Mouse (Mus musculus): Measurements from ENCODE around the gene Fastkd1.
"Not testable (repeated sequence)": the region's sequence is repeated elsewhere in the genome, so short reads cannot be mapped to it uniquely, and the experiment has no call there.

Gene Fastkd1

DNA sequence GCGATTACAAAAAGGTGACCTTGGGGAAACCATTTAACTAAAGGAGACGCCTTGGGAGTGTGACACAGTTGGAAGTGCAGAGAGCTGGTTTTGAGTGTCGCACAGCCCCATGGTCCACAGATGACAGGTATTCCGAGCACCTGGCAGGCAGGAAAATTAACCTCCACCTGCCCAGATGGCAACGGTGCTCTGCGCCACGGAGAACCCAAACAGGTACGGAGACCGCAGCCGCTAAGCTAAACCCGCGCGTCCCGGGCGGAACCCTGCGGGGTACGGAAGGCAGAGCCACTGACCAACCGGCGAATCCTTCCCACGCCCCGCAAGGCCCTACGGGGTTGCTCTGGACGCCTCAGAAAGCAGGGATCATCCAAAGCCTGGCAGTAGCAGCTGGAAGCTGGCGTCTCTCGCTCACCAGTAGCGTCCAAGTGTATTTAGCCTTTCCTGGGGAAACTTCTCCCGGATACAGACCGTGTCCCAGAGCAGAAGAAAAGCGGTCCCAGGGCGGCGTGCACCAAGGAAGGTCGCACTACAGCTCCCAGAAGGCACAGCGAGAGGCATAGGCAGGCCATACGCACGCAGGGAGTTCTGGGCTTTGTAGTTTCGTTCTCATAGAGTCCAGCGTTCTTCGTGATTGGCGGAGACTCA is at the start of gene Fastkd1:
Fastkd1 (minus strand) TSS at position 536 of the 645 bp plus-strand sequence.
- peak; percentile 79 to 82 for DNase-seq (ENCODE audit: low spot score in 2 of 2)

DNA sequence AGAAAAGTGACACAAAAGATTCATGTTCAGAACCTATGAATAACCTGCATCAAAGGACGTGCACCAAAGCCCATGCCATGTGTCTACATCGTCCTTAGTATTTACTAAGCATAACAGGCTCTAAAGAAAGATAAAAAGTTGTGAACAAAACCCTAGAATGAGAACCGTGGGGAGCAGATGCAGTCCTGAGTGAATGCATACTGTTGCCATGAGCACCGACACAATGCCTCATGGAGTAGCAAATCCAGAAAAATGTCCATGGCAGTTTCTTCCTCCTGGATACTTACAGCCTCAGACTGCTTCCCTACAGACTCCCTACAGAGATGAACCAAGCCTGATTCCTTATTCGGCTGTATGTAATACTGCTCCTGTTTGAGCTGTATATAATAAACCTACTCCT is 47.7 kb upstream of the Fastkd1 start:
- no peak for DNase-seq (ENCODE audit: low spot score in 2 of 2)

DNA sequence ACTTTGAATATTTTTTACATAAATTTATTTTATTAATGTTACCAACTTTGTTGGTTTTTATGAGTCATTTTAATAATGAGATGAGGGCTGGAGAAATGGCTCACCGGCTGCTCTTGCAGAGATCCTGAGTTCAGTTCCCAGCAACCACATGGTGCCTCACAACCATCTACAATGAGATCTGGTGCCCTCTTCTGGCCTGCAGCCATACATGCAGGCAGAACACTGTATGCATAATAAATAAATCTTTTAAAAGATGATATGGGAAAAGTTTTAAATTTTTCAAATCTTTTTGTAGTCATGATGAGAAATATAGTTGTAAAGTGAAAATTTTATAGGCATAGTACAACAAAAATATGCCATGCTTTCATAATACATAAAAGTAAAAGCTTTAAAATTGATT is 31.8 kb upstream of the Fastkd1 start:
- DNase-seq (ENCODE audit: low spot score in 2 of 2): no peak

DNA sequence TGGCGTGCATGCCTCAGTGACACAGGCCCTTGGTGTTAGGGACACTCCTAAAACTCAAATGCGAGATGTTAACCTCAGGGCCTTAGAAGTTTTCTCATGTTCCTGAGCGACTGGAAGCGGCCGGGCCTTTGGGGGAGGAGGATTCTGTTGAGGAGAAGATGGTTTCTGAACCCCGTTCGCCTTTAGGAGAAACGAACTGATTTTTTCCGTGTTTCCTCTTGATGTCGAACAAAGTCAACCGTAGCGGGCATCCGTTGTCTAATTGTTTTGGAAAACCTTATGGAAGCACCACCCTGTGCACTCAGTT is 10.2 kb upstream of the Fastkd1 start:
- no peak for DNase-seq (ENCODE audit: low spot score in 2 of 2)

DNA sequence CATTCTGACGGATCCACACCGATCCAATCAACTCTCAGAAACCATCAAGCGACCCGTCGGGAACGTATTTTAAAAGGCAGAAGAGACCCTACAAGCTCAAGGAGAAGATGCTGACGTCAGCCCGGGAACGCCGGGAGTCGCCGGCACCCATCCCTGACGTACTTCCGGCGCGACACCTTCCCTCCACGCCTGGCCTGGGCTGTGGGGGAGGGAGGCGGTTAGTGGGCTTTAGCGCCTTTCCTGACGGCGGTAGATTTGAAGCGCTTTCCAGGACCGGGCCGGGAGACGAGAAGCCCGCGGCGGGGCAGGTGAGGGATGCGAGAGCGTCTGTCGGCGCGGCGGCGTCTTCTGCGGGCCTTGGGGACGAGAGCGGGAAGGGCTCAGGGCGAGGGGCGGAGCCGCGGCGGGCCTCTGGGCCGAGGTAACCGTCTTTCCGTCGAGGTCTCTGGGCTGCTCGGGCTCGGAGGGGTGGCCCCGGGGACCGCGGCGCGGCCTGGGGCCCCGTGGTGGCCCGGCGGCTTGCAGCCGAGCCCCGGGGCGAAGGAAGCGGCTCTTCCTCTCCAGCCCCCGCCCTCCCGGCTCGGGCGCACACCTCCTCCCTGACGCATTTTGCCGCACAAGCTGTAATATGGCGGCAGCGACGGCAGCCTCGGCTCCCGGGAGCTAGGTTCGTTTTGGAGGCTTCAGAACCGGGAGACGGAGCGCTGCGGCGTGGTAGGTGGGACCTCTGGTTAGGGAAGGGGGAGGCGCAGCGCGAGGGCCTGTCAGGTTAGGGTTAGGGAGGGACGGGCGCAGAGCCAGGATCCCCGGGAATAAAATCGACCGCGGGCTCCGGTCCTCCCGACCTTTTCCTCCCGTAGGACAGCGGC is 9.6 kb upstream of the Fastkd1 start:
- DNase-seq (ENCODE audit: low spot score in 2 of 2): peak; percentile 89 to 91

DNA sequence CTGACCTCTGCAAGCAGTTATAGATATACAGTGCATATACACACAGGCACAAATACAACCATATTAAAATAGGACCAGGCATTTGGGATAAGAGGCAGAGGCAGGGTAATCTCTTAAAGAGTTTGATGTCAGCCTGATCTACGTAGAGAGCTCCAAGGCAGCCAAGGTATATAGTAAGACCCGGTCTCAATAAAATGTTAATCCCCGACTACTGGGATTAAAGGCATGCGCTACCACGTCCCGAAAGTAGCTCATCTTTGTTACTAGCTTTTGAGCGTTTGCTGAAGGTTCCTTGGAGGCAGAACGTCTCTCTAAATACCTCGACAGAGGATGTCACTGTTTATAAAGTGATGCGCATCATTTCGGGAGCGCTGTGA is 8.9 kb upstream of the Fastkd1 start, which contains the start of gene Ppig:
Ppig (plus strand) TSS at position 273 of the 377 bp plus-strand sequence.
- DNase-seq (ENCODE audit: low spot score in 2 of 2): no peak

DNA sequence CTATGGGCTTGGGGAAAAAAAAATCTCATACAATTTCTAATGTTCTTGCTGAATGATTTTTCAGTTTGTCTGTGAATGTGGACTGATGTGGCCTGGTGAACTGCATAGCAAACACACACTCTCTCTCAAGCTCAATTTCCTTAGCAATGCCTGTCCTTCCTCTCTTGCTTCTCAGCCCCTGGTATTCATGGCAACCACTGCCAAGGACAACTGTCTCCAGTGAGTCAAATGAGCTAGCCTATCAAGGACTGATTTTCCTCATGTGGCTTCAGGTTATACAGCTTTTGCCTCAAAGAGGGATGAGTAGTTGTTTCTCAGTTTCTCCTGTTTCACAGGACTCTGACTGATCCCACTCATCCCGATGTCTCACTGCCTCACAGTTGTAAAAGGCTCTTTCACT is 5.8 kb upstream of the Fastkd1 start:
- DNase-seq (ENCODE audit: low spot score in 2 of 2): no peak

DNA sequence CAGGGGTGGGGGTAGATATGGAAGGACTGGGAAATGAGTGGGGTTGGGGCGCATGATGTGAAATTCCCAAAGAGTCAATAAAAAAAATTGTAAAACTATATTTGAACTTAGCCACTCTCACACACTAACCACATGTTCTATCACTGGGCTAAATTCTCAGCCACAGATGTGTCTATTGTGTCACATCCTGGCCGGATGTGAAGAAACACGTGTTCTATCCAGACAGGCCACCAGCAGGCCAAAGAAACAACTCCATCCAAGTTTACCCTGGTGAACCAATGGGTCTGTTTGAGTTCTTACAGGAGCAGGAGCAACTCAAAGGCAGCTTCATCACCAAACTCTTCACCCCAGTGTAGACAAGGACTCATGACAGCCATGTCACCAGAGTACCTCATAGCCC is 3.2 kb upstream of the Fastkd1 start:
- no peak for DNase-seq (ENCODE audit: low spot score in 2 of 2)

DNA sequence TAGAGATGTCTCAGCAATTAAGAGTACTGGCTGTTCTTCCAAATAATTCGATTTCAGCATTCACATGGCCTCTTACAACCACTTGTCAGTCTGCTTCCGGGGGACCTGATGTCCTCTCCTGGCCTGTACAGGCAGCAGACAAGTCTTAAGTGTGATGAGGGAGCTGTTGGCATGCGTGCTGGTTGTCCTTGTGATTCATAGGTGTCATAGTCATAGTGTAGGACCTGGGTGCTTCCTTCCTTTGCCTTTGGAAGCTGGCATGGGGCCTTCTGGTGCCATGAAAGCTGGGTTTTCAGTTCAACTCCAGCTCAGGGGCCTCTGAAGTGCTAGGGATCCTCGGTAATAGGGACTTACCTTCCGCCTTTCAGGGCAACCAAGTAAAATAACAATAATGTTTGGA is 810 bp upstream of the Fastkd1 start:
- no peak for DNase-seq (ENCODE audit: low spot score in 2 of 2)

DNA sequence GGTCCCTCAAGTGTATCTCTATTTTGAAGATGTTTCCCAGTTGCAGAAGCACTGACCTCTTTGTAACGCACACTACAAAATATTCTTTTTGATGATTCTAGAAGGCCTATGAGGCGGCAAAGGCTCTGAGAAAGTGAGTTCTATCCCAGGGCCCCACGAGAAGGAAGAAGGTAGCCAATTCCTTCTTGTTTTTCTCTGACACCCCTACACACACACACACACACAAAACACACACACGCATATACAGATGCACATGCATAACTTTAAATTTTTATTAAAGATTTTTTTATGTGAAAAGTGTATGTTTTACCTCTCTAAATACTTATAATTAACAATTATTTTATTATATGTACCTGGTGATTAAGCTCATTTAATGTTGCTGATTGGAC is 304 bp upstream of the Fastkd1 start:
- no peak for DNase-seq (ENCODE audit: low spot score in 2 of 2)

DNA sequence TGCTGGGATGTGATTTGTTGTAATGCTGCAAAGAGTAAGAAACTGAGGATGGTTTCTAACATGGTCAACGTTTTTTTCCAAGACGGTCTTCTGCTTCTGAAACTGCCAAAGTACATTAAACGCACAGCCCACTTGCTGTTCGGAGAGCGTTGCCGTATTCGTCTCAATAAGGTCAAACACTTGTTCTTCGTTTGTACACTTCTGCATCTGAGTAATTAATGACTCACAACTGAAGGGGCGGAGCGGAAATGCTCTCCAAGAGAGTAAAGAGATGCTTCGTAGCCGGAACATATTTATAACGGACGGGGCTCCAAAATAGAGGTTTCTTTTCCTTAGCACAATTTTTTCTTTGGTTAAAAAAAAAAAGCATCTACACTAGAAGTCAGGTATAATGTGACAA is 1.1 kb downstream of the Fastkd1 start:
- no peak for DNase-seq (ENCODE audit: low spot score in 2 of 2)

DNA sequence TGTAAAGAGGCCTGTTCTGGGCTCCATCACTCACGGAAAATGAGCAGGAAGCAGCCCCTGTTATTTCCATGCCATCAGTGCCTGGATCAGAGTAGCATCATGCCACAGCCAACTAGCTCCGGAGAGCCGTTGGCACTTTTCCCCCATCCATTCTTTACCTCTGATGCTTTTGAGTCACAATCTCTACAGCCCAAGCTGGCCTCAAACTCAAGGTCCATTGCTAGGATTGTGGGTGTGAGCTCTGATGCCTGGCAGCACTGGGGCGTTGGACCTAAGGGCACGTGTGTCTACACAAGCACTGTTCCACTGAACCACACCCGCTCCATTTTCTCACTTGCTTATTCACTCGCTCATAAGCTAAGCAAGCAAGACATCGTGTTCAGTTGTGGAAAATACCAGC is 12.9 kb downstream of the Fastkd1 start:
- DNase-seq (ENCODE audit: low spot score in 2 of 2): no peak

DNA sequence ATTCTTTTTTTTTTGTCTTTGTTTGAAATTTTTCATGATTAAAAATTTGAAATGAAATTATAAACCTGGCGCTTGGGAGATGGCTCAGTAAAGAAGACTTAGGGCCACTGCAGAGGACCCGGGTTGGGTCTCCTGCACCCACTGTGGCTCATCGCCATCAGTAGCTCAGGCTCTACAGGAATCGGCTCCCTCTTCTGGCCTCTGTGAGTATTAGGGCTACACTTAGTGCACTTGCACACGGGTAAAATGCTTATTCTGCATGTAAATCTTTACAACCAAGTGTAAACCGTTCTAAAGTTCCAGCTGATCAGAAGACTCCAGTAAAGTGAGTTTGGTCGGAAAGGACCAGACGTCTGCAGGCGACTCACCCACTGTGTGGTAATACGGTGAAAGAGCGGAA is 19.8 kb downstream of the Fastkd1 start:
- no peak for DNase-seq (ENCODE audit: low spot score in 2 of 2)

DNA sequence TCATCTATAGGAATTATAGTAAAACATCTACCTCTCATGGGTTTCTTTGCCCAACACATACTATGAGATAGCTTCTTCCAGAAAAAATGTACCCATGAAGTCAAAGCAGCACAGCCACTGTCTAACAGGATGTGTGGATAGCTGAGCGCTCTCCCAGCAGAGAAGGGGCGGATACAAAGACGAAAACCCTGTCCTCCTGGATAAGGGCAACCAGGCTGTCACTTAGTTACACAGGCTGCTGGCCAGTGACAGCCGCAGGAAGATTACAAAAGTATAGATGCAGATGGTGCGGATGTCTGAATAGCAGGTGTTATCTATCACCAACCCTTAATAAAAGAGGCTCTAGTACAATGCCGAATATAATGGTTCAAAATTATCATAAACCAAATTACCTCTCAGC is 22.5 kb downstream of the Fastkd1 start:
- DNase-seq (ENCODE audit: low spot score in 2 of 2): no peak

DNA sequence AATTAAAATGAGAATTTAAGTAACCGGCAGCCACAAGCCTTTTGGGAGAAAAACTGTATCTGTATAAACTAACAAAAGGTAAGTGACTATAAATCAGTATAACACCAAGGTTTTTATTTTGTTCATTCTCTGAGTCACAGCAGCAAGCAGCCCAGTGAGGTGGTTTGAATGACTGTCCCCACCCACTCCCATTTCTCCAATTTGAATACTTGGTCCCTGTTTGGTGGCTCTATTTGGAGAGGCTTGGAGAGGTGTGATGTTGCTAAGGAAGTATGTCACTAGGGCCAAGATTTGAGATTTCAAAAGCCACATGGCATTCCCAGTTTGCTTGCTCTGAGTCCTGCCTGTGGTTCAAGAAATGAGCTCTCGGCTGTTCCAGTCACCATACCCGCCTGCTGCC is 23.1 kb downstream of the Fastkd1 start:
- DNase-seq (ENCODE audit: low spot score in 2 of 2): no peak

DNA sequence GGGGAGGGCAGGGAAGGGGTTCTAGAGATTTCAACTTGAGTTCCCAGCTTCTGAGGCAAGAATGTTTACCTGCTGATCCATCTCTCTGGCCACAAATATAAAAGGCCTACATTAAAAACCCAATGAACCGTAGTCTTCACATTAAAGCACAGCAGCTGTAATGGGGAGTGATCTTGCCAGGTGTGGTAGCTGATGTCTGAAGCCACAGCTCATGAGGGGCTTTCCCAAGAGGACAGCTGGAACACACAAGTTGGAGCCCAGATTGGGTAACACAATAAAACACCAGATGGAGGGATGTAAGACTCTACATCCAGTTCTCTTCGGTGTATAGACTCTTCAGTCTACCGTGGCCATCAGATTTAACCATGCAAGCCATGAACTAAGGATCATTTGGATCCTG is 28.8 kb downstream of the Fastkd1 start:
- DNase-seq (ENCODE audit: low spot score in 2 of 2): no peak

DNA sequence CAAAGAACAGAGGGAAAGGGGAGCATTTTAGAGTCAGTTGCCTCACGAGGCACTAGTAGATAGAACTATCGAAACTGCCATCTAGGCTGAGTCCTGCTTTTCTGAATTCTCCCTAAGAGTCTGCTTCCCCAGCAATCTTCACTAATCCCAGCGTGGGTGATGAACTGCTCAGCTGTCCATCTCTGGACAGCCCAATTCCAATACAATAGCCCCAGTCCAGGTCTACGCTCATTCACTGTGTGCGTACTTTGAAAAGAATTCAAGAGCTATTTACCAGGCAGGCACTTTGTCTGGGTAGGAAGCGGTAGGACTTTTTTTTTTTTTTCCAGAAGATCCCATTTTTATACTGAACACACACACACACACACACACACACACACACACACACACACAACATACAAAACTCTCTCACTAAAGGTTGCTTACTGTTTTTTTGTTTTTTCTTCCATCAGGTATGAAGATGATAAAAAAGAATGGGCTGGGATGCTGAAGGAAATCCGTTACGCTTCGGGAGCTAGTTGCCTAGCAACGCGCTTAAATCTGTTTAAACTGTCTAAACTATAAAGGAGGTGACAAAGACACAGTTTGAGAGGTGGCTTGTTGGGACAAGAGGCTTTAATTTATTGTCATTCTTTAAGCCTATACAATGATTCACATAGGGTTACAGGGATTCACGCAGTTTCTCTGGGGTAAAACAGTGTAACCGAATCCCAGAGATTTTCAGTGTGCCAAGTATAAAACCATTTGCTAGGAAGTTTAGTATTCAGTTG is 30.1 kb downstream of the Fastkd1 start:
- DNase-seq (ENCODE audit: low spot score in 2 of 2): no peak

DNA sequence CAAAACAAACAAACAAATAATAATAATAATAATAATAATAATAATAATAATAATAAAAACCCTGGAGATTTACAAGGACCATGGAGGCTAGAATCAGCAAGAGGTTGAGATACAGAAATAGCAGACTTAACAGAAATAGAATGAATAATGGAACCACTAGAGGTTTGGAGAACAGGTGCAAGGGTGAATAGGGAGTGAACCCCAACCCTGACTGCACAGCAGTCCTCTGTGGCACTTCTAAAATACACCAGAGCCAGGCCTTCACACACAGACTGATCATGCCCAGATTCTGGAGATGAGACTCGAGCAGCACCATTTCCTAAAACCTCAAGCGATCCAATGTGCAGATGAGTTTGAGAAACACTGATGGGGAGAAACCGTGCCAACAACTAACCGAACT is 31.4 kb downstream of the Fastkd1 start:
- DNase-seq (ENCODE audit: low spot score in 2 of 2): no peak

DNA sequence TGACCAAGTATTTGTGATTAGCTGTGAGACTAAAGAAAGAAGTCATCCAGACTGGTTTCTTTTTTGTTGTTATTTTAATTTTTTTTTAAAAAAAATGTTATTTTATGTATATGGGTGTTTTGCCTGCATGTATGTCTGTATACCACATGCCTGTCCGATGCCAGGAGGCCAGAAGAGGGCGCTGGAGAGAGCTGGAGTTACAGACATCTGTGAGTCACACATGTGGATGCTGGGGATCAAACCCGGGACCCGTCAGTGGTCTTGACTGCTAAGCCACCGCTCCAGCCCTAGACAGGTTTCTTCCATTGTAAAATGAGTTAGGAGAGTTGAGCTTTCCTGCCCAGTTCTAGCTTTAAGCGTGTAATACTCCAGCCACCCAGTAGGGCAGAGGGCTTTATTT is 33.3 kb downstream of the Fastkd1 start:
- no peak for DNase-seq (ENCODE audit: low spot score in 2 of 2)

DNA sequence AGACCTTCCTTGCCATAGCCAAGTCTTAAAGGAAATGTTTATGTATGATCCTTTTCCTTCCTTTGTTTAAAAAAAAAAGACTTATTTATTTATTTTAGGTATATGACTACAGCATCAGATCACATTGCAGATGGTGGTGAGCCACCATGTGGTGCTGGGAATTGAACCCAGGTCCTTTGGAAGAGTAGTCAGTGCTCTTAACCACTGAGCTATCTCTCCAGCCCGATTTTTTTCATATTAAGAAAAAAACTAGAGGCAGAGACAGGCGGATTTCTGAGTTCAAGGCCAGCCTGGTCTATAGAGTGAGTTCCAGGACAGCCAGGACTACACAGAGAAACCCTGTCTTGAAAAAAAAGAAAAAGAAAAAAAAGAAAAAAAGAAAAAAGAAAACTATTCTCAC is 36.1 kb downstream of the Fastkd1 start:
- DNase-seq (ENCODE audit: low spot score in 2 of 2): not testable (repeated sequence)

DNA sequence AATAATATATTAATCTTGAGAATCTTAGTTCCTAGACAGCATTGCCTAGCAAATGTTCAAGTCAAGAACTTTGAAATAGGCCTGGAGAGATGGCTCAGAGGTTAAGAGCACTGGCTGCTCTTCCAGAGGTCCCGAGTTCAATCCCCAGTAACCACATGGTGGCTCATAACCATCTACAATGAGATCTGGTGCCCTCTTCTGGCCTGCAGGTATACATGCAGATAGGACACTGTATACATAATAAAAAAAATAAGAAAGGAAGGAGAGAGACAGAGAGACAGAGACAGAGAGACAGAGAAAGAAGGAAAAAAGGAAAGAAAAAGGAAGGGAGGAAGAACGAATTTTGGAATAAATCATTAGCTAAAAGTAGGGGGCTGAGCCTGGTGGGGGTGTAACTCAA is 36.6 kb downstream of the Fastkd1 start:
- DNase-seq (ENCODE audit: low spot score in 2 of 2): no peak

DNA sequence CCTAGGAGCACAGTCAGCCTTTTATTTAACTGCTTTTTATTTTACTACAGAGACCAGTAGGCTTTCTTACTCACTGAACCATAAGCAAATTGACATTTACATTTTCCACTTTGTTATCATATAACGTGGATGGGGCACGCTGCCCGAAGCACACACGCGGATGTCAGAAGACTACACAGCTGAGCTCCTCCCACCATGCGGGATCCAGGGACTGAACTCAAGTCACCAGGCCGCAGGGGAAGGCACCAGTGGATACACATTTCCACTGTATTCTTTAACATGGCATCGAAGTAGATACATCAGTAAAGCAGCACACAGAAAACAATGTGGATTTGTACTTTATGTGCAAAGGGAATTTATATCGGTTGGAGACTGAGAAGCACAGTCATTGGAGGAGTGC is 38.0 kb downstream of the Fastkd1 start:
- no peak for DNase-seq (ENCODE audit: low spot score in 2 of 2)

DNA sequence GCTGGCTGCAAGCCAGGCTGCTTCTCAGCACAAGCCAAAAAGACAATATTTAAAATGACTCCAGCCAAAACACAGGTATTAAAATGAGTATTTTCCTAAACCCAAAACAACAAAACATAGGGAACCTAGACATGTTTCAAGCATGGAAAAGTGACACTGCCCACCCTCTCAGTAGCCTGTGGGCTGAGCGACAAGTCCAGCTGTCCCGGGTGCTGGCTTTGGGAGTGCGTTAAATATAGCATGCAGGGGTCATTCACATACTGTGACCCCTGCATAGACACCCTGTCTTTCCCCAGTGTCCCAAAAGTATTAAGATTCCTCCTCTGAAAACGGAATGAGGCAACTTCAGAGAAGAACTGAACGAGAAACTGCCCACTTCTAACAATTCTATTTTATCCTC is 39.6 kb downstream of the Fastkd1 start:
- DNase-seq (ENCODE audit: low spot score in 2 of 2): no peak

All from frontal cortex, postnatal 14 days (tissue).